Mouse (Mus musculus) urinary bladder, postnatal 36 days (tissue): ENCODE measurements around the gene Gstz1.
"Not testable (repeated sequence)": the region's sequence is repeated elsewhere in the genome, so short reads cannot be mapped to it uniquely, and the experiment has no call there.

ENCODE experiments used
- DNase-seq, 2 experiments: peaks; one replicate each; pipeline ENCODE4 v3.0.0; 2022; ENCODE audit warnings: low spot score in 2 of 2, mixed read lengths in 1 of 2

The Gstz1 gene

DNA sequence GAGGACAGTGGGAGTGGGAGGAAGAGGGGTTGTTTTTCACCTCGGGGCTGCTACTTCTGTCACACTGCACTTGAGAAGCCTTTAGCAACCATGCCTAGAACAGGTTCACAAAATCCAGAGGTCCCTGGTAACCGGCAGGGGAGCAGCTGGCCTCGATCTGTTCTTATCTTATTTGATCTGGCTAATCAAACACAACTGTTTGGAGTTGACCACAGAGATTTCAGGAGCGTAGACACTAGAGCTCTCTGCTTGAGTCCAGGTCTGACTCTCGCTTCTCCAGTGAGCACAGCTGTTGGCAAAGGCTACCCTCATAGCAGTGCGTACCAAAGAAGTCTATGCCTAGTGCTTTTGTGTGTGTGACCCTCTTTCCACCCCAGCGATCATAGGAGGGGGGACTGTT lies 11.1 kb downstream of the Gstz1 start:
- no peak for DNase-seq

GRCm38 (mm10) chr12:87160310-87160709 lies 13.3 kb downstream of the Gstz1 start:
- no peak for DNase-seq

DNA sequence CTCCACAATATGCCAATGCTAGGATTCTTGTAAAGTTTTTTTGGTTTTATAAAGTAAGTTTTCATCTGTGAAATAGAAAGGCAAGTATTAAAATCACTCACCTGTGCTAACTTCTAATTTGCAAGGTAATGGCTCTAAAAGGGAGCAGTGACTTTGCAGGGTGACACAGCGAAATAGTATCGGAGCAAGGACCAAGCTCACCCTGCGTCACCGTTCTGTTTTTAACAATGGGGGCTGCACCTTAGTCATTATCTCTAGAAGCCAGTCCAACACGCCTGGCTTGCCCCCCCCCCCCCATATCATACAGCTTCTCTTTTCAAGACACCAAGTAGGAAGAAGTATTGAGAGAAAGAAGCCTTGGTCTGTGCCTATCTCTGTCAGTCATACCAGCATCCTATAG lies 13.8 kb downstream of the Gstz1 start:
- no peak for DNase-seq

- no peak for DNase-seq
Observed at GRCm38 (mm10) chr12:87175194-87175946, 28.4 kb downstream of the Gstz1 start.

GRCm38 (mm10) chr12:87177631-87178030 lies 30.7 kb downstream of the Gstz1 start:
- no peak for DNase-seq

DNA sequence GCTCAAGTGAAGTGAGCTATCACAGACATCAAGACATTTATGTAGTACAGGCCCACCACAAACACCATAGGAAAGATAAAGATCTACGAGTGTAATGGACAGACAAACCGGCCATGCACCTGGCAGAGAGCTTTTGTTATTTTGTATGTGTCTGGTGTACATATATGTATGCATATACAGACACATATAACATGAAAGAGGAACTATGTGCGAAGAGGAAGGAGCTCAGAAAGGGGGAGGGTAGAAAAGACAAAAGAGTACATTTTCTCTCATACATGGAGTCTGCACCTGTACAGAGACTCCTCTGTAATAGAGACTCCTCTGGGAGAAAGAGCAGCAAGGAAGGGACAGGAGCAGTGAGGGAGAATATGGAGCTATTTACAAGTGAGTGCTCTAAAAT lies 46.0 kb downstream of the Gstz1 start:
- no peak for DNase-seq

- DNase-seq = no peak
Observed at GRCm38 (mm10) chr12:87195069-87195468, 48.1 kb downstream of the Gstz1 start.

- no peak for DNase-seq
Observed at GRCm38 (mm10) chr12:87196310-87196709, 49.3 kb downstream of the Gstz1 start.

DNA sequence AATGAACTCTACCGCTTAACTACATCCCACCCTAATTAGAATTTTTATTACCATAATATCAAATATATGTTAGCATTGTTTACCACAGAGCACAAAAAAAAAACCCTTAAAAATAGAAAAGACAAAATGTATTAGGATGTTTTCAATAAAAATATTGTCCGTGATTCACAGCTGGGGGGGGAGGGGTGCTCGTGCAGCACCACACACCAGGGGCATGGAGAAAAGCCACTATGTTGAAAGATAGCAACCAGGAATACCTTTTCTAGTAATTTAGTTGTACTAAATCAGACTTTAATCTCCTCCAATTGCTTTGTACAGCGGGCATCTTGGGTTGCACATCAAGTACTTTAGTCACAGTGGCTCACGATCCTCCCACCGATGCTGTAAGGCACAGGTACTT lies 51.8 kb downstream of the Gstz1 start:
- DNase-seq = no peak

- peak; percentile 7 to 16 for DNase-seq
Observed at GRCm38 (mm10) chr12:87199206-87199972, 52.4 kb downstream of the Gstz1 start, which contains the start of gene Samd15. Gene Samd15, plus strand, starts transcription at chr12:87199723.

DNA sequence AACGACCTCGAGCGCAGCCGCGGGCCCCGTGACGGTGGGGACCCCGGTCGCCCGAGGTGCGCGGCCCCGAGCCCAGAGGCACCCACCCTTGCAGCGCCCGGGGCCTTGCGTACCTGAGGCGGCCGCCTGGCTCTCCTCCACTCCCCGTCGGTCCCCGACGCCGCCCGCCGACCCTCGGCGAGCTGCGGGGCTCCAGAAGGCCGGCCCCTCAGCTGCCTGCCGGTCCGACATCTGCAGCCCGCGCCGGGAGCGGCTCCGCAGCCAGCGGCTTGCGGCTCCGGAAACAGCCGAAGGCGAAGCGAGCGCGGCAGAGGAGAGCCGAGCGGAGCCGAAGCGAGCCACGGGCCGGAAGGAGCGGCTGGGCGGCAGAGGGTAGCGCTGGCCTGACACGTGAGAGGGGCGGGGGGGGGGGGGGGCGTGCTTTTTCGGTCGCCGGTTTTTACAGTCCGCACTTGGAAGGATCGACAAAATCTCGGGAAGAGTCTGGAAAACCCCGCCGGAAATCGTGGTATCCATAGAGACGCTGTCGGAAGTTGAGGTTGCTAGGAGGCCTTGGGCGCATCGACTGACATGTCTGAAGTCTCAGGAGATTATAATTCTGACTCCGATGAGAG lies 53.1 kb downstream of the Gstz1 start, which contains the start of gene Tmed8:
Gene Tmed8, minus strand, starts transcription at position 482 of the 614 bp plus-strand sequence.
- DNase-seq = peak; percentile 58 to 68

- no peak for DNase-seq
Observed at GRCm38 (mm10) chr12:87201694-87202093, 54.7 kb downstream of the Gstz1 start.

- DNase-seq = not testable (repeated sequence)
Observed at GRCm38 (mm10) chr12:87205789-87206188, 58.8 kb downstream of the Gstz1 start.

DNA sequence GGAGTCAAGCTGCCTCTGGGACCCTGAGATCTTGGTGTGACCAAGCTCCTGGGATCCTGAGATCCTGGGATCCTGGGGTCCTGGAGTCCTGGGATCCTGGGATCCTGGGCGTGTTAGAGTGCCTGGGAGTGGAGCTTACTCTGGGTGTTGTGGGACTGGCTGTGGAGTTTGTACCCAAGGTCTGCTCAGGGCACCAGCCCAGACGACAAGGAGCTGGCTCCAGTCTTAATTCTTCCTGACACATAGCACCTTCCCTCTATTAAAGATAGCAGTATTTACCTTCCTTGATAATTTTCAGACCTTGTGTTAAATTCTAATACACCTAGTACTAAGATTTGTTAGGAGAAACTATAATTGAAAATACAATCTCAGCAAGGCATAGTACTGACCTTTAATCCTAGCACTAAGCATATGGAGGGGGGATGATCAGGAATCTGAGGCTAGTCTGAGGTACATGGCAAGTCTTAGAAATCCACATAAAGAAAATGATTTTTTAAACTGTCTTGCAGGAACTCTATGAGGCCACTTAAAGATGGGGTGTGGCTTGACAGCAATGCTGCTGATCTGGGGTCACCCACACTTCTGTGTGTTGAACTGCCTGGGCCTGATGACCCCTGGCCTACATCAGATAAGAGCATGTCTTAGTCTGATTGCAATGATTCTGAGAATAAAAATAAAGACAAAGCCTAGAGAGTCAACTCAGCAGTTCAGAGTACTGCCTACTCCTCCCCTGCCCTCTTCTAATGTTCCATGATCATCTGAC lies 66.1 kb downstream of the Gstz1 start:
- DNase-seq = no peak
